Mouse (Mus musculus) intestine, embryonic 16.5 days (tissue): ENCODE measurements at regions not wholly inside any gene's neighbourhood (a gene's known extent, or its start where the extent isn't known, plus 50 kb on each side); places are given as distances from the start of the nearest gene placed in this dataset.

Experiments used
- ATAC-seq: fragments of 200-750 bp; cut with Nextera tagmentation; 2 replicates; pipeline ENCODE4 v1.8.0; 2017; ENCODE audit warnings: moderate TSS enrichment, moderate library complexity
- H3K27ac ChIP-seq: fragments of 300-500 bp; sonication (generic); 2 replicates; pipeline ENCODE4 v1.5.1; 2014; ENCODE audit warnings: mild to moderate bottlenecking, low read length
- H3K27me3 ChIP-seq: fragments of 300-500 bp; sonication (generic); replicated peaks from 2 replicates; pipeline ENCODE4 v1.6.1; 2014; ENCODE audit warnings: low read length, control low read depth, mixed read lengths; ENCODE audit not compliant: control insufficient read depth, insufficient read depth
- H3K36me3 ChIP-seq: fragments of 300-500 bp; sonication (generic); 2 replicates; pipeline ENCODE4 v1.6.1; 2014; ENCODE audit warnings: low read length, control low read depth; ENCODE audit not compliant: control insufficient read depth, insufficient read depth
- H3K4me1 ChIP-seq: fragments of 300-500 bp; sonication (generic); 2 replicates; pipeline ENCODE4 v1.6.1; 2014; ENCODE audit warnings: low read length, control low read depth, mixed read lengths; ENCODE audit not compliant: control insufficient read depth, insufficient read depth
- H3K4me2 ChIP-seq: fragments of 300-500 bp; sonication (generic); 2 replicates; pipeline ENCODE4 v1.6.1; 2014; ENCODE audit warnings: low read depth, low read length, control low read depth
- H3K4me3 ChIP-seq: fragments of 300-500 bp; sonication (generic); 2 replicates; pipeline ENCODE4 v1.5.1; 2014; ENCODE audit warnings: mild to moderate bottlenecking, low read length
- H3K9ac ChIP-seq: fragments of 300-500 bp; sonication (generic); 2 replicates; pipeline ENCODE4 v1.6.1; 2014; ENCODE audit warnings: low read depth, low read length
- H3K9me3 ChIP-seq: fragments of 300-500 bp; sonication (generic); 2 replicates; pipeline ENCODE4 v1.6.1; 2016; ENCODE audit warnings: low read length, control low read depth; ENCODE audit not compliant: control insufficient read depth
- WGBS: fragments of 180-500 bp; shearing (Covaris S2); extraction: QIAGEN DNeasy Blood & Tissue Kit; methylation state at CpG from one replicate; pipeline ENCODE4 v1.1.7; 2014; 5-methylcytosine and 5-hydroxymethylcytosine counted together

GRCm38 (mm10) chr2:106412158-106412557 lies 280.9 kb upstream of the Mpped2 start:
- Histone ChIP-seq H3K4me2 (no peak overlapping the region), H3K27ac (no peak overlapping the region), H3K4me3 (no peak overlapping the region), H3K9ac (no peak overlapping the region), H3K36me3 (no peaks in the 10 kb centered on the region), H3K9me3 (no peaks in the 10 kb centered on the region), H3K27me3 (no peaks in the 10 kb centered on the region), H3K4me1 (no peaks in the 10 kb centered on the region)
- no peak for ATAC-seq
- 44% methylated on average over 6 of the region's 6 CpGs for WGBS

GRCm38 (mm10) chr2:106415474-106416019 lies 277.5 kb upstream of the Mpped2 start:
- Histone ChIP-seq H3K4me1 (no peaks in the 10 kb centered on the region), H3K9me3 (no peaks in the 10 kb centered on the region), H3K27me3 (no peaks in the 10 kb centered on the region), H3K27ac (no peak overlapping the region), H3K4me3 (no peak overlapping the region), H3K36me3 (no peaks in the 10 kb centered on the region), H3K4me2 (no peak overlapping the region), H3K9ac (no peak overlapping the region)
- ATAC-seq, result no peak
- WGBS, result 77% methylated on average over 7 of the region's 7 CpGs

GRCm38 (mm10) chr2:106418181-106418580 lies 274.9 kb upstream of the Mpped2 start:
- H3K4me1 ChIP-seq, result no peaks in the 10 kb centered on the region
- H3K36me3 ChIP-seq, result no peaks in the 10 kb centered on the region
- no peak overlapping the region for H3K9ac ChIP-seq
- no peaks in the 10 kb centered on the region for H3K27me3 ChIP-seq
- ATAC-seq, result no peak
- WGBS, result 80% methylated on average over 2 of the region's 2 CpGs
- H3K4me3 ChIP-seq, result no peak overlapping the region
- no peaks in the 10 kb centered on the region for H3K9me3 ChIP-seq
- H3K27ac ChIP-seq, result no peak overlapping the region
- no peak overlapping the region for H3K4me2 ChIP-seq

- Histone ChIP-seq H3K4me1 (no peaks in the 10 kb centered on the region), H3K4me2 (no peak overlapping the region), H3K27ac (no peak overlapping the region), H3K9me3 (no peaks in the 10 kb centered on the region), H3K4me3 (no peak overlapping the region), H3K9ac (no peak overlapping the region), H3K27me3 (no peaks in the 10 kb centered on the region), H3K36me3 (no peaks in the 10 kb centered on the region)
- ATAC-seq, result no peak
- 79% methylated on average over 3 of the region's 3 CpGs for WGBS
These were observed 268.1 kb upstream of the Mpped2 start for GRCm38 (mm10) chr2:106424974-106425373.

GRCm38 (mm10) chr2:106425451-106425881 lies 267.6 kb upstream of the Mpped2 start:
- Histone ChIP-seq H3K9me3 (no peaks in the 10 kb centered on the region), H3K9ac (no peak overlapping the region), H3K4me2 (no peak overlapping the region), H3K4me3 (no peak overlapping the region), H3K27me3 (no peaks in the 10 kb centered on the region), H3K4me1 (no peaks in the 10 kb centered on the region), H3K27ac (no peak overlapping the region), H3K36me3 (no peaks in the 10 kb centered on the region)
- no peak for ATAC-seq
- WGBS, result 57% methylated on average over 4 of the region's 4 CpGs

GRCm38 (mm10) chr2:106426010-106426409 lies 267.1 kb upstream of the Mpped2 start:
- H3K4me2 ChIP-seq, result no peak overlapping the region
- no peaks in the 10 kb centered on the region for H3K4me1 ChIP-seq
- no peaks in the 10 kb centered on the region for H3K27me3 ChIP-seq
- H3K27ac ChIP-seq, result no peak overlapping the region
- H3K9me3 ChIP-seq, result no peaks in the 10 kb centered on the region
- H3K36me3 ChIP-seq, result no peaks in the 10 kb centered on the region
- no peak overlapping the region for H3K9ac ChIP-seq
- ATAC-seq, result no peak
- 91% methylated on average over 1 of the region's 1 CpGs for WGBS
- H3K4me3 ChIP-seq, result no peak overlapping the region

- H3K4me1 ChIP-seq, result no peaks in the 10 kb centered on the region
- H3K27me3 ChIP-seq, result no peaks in the 10 kb centered on the region
- H3K4me3 ChIP-seq, result no peak overlapping the region
- H3K4me2 ChIP-seq, result no peak overlapping the region
- no peak overlapping the region for H3K27ac ChIP-seq
- no peak for ATAC-seq
- H3K9me3 ChIP-seq, result no peaks in the 10 kb centered on the region
- 73% methylated on average over 7 of the region's 7 CpGs for WGBS
- no peak overlapping the region for H3K9ac ChIP-seq
- no peaks in the 10 kb centered on the region for H3K36me3 ChIP-seq
These were observed 265.8 kb upstream of the Mpped2 start for GRCm38 (mm10) chr2:106427237-106427636.

GRCm38 (mm10) chr2:106428909-106429308 lies 264.2 kb upstream of the Mpped2 start:
- H3K9ac ChIP-seq, result no peak overlapping the region
- H3K4me2 ChIP-seq, result no peak overlapping the region; the same call in 1 of the 2 replicates
- 37% methylated on average over 11 of the region's 11 CpGs for WGBS
- no peaks in the 10 kb centered on the region for H3K36me3 ChIP-seq
- H3K4me1 ChIP-seq, result no peaks in the 10 kb centered on the region
- H3K4me3 ChIP-seq, result no peak overlapping the region
- no peaks in the 10 kb centered on the region for H3K9me3 ChIP-seq
- no peaks in the 10 kb centered on the region for H3K27me3 ChIP-seq
- ATAC-seq, result no peak
- H3K27ac ChIP-seq, result no peak overlapping the region

- WGBS, result 42% methylated on average over 8 of the region's 8 CpGs
- Histone ChIP-seq H3K36me3 (no peaks in the 10 kb centered on the region), H3K4me1 (no peaks in the 10 kb centered on the region), H3K9me3 (no peaks in the 10 kb centered on the region), H3K27ac (no peak overlapping the region), H3K4me3 (no peak overlapping the region), H3K9ac (no peak overlapping the region), H3K27me3 (no peaks in the 10 kb centered on the region), H3K4me2 (no peak overlapping the region)
- ATAC-seq, result no peak
These were observed 261.9 kb upstream of the Mpped2 start for GRCm38 (mm10) chr2:106431141-106431540.

GRCm38 (mm10) chr2:106431637-106432199 lies 261.4 kb upstream of the Mpped2 start:
- no peak overlapping the region for H3K27ac ChIP-seq
- H3K4me3 ChIP-seq, result no peak overlapping the region
- H3K36me3 ChIP-seq, result no peaks in the 10 kb centered on the region
- H3K27me3 ChIP-seq, result no peaks in the 10 kb centered on the region
- no peaks in the 10 kb centered on the region for H3K4me1 ChIP-seq
- no peak overlapping the region for H3K9ac ChIP-seq
- ATAC-seq, result no peak
- no peak overlapping the region for H3K4me2 ChIP-seq
- 24% methylated on average over 9 of the region's 9 CpGs for WGBS
- no peaks in the 10 kb centered on the region for H3K9me3 ChIP-seq
